Mouse (Mus musculus) thymus, postnatal 36 days (tissue): ENCODE results near the gene Sept6.

Source experiments
- DNase-seq, 2 experiments: peaks; one replicate each; pipeline ENCODE4 v3.0.0; 2022; ENCODE audit warnings: mixed read lengths in 2 of 2

The Sept6 gene

GRCm38 (mm10) chrX:36863766-36864608, 127.6 kb downstream of the Sept6 start:
- DNase-seq: peak; percentile 74 to 80
